Mouse (Mus musculus) hindbrain, embryonic 13.5 days (tissue): ENCODE data around the gene Rab17. TPM values are rescaled to one million over a fixed set of nuclear protein-coding genes. Genes with fewer than 3 reads are reported as not detected.

Experiments
- ATAC-seq: fragments of 200-750 bp; cut with Nextera tagmentation; 2 replicates; pipeline ENCODE4 v1.8.0; 2017; ENCODE audit warnings: moderate TSS enrichment; ENCODE audit not compliant: low FRiP score
- H3K27ac ChIP-seq: fragments of 300-500 bp; sonication (generic); 2 replicates; pipeline ENCODE4 v1.5.1; 2015; ENCODE audit warnings: inconsistent platforms, mild to moderate bottlenecking, moderate library complexity
- H3K27me3 ChIP-seq: fragments of 300-500 bp; sonication (generic); 2 replicates; pipeline ENCODE4 v1.6.1; 2015; ENCODE audit warnings: mild to moderate bottlenecking, inconsistent platforms
- H3K36me3 ChIP-seq: fragments of 300-500 bp; sonication (generic); 2 replicates; pipeline ENCODE4 v1.6.1; 2015; ENCODE audit warnings: mild to moderate bottlenecking, inconsistent platforms
- H3K4me1 ChIP-seq: fragments of 300-500 bp; sonication (generic); replicated peaks from 2 replicates; pipeline ENCODE4 v1.6.1; 2015; ENCODE audit warnings: inconsistent platforms
- H3K4me2 ChIP-seq: fragments of 300-500 bp; sonication (generic); 2 replicates; pipeline ENCODE4 v1.6.1; 2015; ENCODE audit warnings: inconsistent platforms, mild to moderate bottlenecking, moderate library complexity
- H3K4me3 ChIP-seq: fragments of 300-500 bp; sonication (generic); 2 replicates; pipeline ENCODE4 v1.5.1; 2015; ENCODE audit warnings: mild to moderate bottlenecking, inconsistent platforms
- H3K9ac ChIP-seq: fragments of 300-500 bp; sonication (generic); 2 replicates; pipeline ENCODE4 v1.6.1; 2015; ENCODE audit warnings: mild to moderate bottlenecking, inconsistent platforms
- H3K9me3 ChIP-seq: fragments of 300-500 bp; sonication (generic); 2 replicates; pipeline ENCODE4 v1.6.1; 2016; ENCODE audit warnings: inconsistent platforms
- WGBS: fragments of 180-500 bp; shearing (Covaris S2); methylation state at CpG from one replicate; pipeline ENCODE4 v1.1.7; 2015; 5-methylcytosine and 5-hydroxymethylcytosine counted together
- polyA plus RNA-seq: library from polyadenylated mRNA; unstranded; fragments of >200 nt; fragmentation: Nextera tagmentation; extraction: Ambion mirVana; gene quantifications from 2 replicates; pipeline ENCODE4 v1.2.1, GENCODE M21; 2015

Rab17 gene
- polyA plus RNA-seq, 1 experiment from 2014 or later: 0.55 TPM

GRCm38 (mm10) chr1:91003522-91004253 lies 34.2 kb upstream of the Rab17 start:
- Histone ChIP-seq H3K9ac (no peak overlapping the region), H3K4me1 (peaks cover 37% of the 10 kb centered on the region), H3K27me3 (no peaks in the 10 kb centered on the region), H3K4me2 (no peak overlapping the region), H3K36me3 (no peaks in the 10 kb centered on the region), H3K4me3 (no peak overlapping the region), H3K9me3 (no peaks in the 10 kb centered on the region), H3K27ac (no peak overlapping the region)
- WGBS: 89% methylated on average over 8 of the region's 8 CpGs
- ATAC-seq: no peak

DNA sequence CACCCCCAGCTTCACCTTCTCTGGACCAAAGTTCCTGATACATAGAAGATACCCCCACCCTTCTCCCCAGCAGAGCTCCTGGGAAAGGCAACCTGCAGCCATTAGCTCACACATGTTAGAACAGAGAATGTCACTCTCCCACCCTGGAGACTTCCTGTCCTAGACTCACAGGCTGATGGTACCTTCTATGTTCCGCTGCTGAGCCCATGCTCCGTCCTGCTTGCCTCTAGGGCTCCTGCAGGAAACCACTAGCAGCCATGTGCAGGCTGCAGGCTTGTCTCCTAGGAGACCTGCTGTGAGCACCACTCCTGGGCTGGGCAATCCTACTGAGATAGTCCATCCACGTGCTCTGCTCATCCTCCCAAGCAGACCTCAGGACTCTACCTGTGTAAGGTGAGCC lies 33.2 kb upstream of the Rab17 start:
- Histone ChIP-seq H3K4me3 (no peak overlapping the region), H3K4me2 (no peak overlapping the region), H3K9me3 (no peaks in the 10 kb centered on the region), H3K9ac (no peak overlapping the region), H3K36me3 (no peaks in the 10 kb centered on the region), H3K27ac (no peak overlapping the region), H3K27me3 (no peaks in the 10 kb centered on the region), H3K4me1 (peaks cover 32% of the 10 kb centered on the region)
- no peak for ATAC-seq
- 79% methylated on average over 3 of the region's 3 CpGs for WGBS

- WGBS: 86% methylated on average over 3 of the region's 3 CpGs
- Histone ChIP-seq H3K27me3 (no peaks in the 10 kb centered on the region), H3K4me2 (no peak overlapping the region), H3K36me3 (no peaks in the 10 kb centered on the region), H3K4me3 (no peak overlapping the region), H3K4me1 (peaks cover 32% of the 10 kb centered on the region), H3K9me3 (no peaks in the 10 kb centered on the region), H3K27ac (no peak overlapping the region), H3K9ac (no peak overlapping the region)
- ATAC-seq: no peak
Measured at GRCm38 (mm10) chr1:91001871-91002539, 32.5 kb upstream of the Rab17 start.

- 90% methylated on average over 3 of the region's 3 CpGs for WGBS
- peak overlapping the region; percentile 85; the same call in 1 of the 2 replicates for H3K4me2 ChIP-seq
- ATAC-seq: no peak
Measured at GRCm38 (mm10) chr1:91001101-91001500, 31.6 kb upstream of the Rab17 start.

DNA sequence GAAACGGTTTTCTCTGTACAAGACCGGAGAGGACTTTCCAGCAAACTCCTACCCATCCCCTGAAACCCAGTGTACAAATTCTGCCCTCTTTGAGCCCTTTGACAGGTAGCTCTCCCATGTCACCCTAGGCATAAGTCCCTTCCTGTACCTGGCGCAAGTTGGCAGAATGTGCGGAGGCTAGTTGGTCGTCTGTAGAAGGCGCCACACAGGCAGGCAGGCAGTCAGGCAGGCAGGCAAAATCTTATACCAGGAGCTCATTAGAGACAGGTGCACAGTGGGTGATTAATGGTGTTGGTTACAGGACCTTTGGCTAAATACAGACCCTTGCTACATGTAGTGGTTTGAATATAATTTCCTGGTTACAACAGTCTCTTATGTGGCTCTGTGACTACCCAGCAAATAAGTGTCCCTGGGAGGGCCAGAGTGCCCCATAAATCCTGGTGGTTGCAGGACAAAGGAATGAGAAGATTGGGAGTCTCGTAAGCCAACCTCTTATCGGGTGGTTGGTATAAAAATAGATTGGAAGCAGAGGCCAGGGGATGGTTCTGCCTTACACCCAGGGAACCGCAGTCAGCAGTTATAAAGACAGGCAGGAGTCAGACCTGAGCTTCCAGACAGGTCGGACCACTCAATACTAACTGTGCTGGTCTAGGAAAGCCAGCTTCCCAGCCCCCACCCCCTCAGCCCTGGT lies 30.6 kb upstream of the Rab17 start:
- H3K4me2 ChIP-seq: peak overlapping the region; percentile 85
- no peaks in the 10 kb centered on the region for H3K27me3 ChIP-seq
- no peaks in the 10 kb centered on the region for H3K36me3 ChIP-seq
- 74% methylated on average over 10 of the region's 10 CpGs for WGBS
- H3K27ac ChIP-seq: peak overlapping the region; percentile 5; the same call in 1 of the 2 replicates
- H3K4me1 ChIP-seq: peaks cover 32% of the 10 kb centered on the region
- peak overlapping the region; percentile 83 for H3K4me3 ChIP-seq
- H3K9ac ChIP-seq: peak overlapping the region; percentile 87; the same call in 1 of the 2 replicates
- no peak for ATAC-seq
- no peaks in the 10 kb centered on the region for H3K9me3 ChIP-seq

More at GRCm38 (mm10) chr1:91001101-91001500, 31.6 kb upstream of the Rab17 start:
- no peaks in the 10 kb centered on the region for H3K27me3 ChIP-seq
- H3K9me3 ChIP-seq: no peaks in the 10 kb centered on the region
- H3K27ac ChIP-seq: no peak overlapping the region
- H3K9ac ChIP-seq: no peak overlapping the region
- no peaks in the 10 kb centered on the region for H3K36me3 ChIP-seq
- peaks cover 32% of the 10 kb centered on the region for H3K4me1 ChIP-seq
- H3K4me3 ChIP-seq: no peak overlapping the region

DNA sequence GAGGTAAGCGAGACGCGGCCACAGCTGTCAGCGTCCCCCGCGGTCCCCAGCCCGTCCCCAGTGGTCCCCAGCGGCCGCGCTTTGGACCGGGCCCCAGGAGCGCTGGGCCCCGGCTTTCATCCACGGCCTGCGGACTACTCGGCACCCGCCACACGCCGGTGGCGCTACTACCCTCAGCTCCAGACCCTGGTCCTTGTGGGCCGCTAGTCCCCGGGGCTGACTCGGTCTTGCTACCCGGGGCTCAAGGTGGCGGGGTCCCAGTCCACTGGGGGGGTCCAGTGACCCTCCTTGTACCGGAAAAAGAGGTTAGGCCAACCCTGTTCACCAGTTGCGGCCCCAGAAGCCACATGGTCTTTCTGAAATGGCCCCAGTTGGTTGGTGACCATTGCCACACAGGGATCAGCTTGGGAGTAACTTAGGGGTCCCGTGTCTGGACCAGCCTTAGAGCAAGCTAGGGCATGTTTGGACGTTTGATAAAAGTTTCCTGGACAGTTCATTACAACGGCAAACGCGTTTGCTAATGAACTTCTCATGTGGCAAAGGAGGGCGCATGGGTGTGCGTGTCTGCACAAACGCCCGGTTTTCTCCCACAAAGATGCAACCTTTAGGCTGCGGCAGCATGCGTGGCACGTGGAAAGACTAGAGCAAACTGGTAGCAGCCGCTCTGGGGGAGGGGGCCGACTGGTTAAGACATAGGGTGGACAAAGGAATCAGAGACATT lies 29.6 kb upstream of the Rab17 start:
- Histone ChIP-seq H3K27ac (peak overlapping the region; percentile 78), H3K4me3 (peak overlapping the region; percentile 83), H3K4me2 (peak overlapping the region; percentile 85), H3K9ac (peak overlapping the region; percentile 87), H3K36me3 (no peaks in the 10 kb centered on the region), H3K4me1 (peaks cover 32% of the 10 kb centered on the region), H3K9me3 (no peaks in the 10 kb centered on the region), H3K27me3 (no peaks in the 10 kb centered on the region)
- 2% methylated on average over 36 of the region's 41 CpGs for WGBS
- peak; percentile 70 for ATAC-seq

- H3K36me3 ChIP-seq: no peaks in the 10 kb centered on the region
- H3K9ac ChIP-seq: peak within 1 kb of the TSS; percentile 87
- no peaks in the 10 kb centered on the region for H3K9me3 ChIP-seq
- H3K4me1 ChIP-seq: peaks cover 32% of the 10 kb centered on the region
- ATAC-seq: peak; percentile 85
- peak within 1 kb of the TSS; percentile 85 for H3K4me2 ChIP-seq
- no peaks in the 10 kb centered on the region for H3K27me3 ChIP-seq
- peak within 1 kb of the TSS; percentile 78 for H3K27ac ChIP-seq
- H3K4me3 ChIP-seq: peak within 1 kb of the TSS; percentile 83
- WGBS: 2% methylated on average over 59 of the region's 59 CpGs
Measured at GRCm38 (mm10) chr1:90998268-90998890, 28.9 kb upstream of the Rab17 start, which contains the start of gene Lrrfip1. Lrrfip1 (plus strand) TSS chr1:90998737.

GRCm38 (mm10) chr1:90997641-90998040 lies 28.2 kb upstream of the Rab17 start:
- whole genome bisulfite sequencing: 85% methylated on average over 5 of the region's 5 CpGs

GRCm38 (mm10) chr1:90997136-90997535 lies 27.7 kb upstream of the Rab17 start:
- no peak for ATAC-seq
- Histone ChIP-seq H3K27me3 (no peaks in the 10 kb centered on the region), H3K9me3 (no peaks in the 10 kb centered on the region), H3K9ac (no peak overlapping the region), H3K4me1 (peaks cover 31% of the 10 kb centered on the region), H3K4me2 (no peak overlapping the region), H3K4me3 (no peak overlapping the region), H3K36me3 (no peaks in the 10 kb centered on the region), H3K27ac (no peak overlapping the region)
- WGBS: 83% methylated on average over 4 of the region's 4 CpGs

More at GRCm38 (mm10) chr1:90997641-90998040, 28.2 kb upstream of the Rab17 start:
- no peaks in the 10 kb centered on the region for H3K9me3 ChIP-seq
- H3K36me3 ChIP-seq: no peaks in the 10 kb centered on the region
- H3K27ac ChIP-seq: no peak overlapping the region
- H3K4me3 ChIP-seq: no peak overlapping the region
- peaks cover 32% of the 10 kb centered on the region for H3K4me1 ChIP-seq
- H3K27me3 ChIP-seq: no peaks in the 10 kb centered on the region
- H3K9ac ChIP-seq: no peak overlapping the region
- peak overlapping the region; percentile 85 for H3K4me2 ChIP-seq
- no peak for ATAC-seq

GRCm38 (mm10) chr1:90995916-90996315 lies 26.5 kb upstream of the Rab17 start:
- no peak overlapping the region for H3K9ac ChIP-seq
- ATAC-seq: no peak

GRCm38 (mm10) chr1:90981346-90981745 lies 11.9 kb upstream of the Rab17 start:
- Histone ChIP-seq H3K4me2 (no peak overlapping the region), H3K27me3 (no peaks in the 10 kb centered on the region), H3K4me3 (no peak overlapping the region), H3K36me3 (no peaks in the 10 kb centered on the region), H3K4me1 (peaks cover under 1% of the 10 kb centered on the region; the same call in 1 of the 2 replicates), H3K27ac (no peak overlapping the region), H3K9me3 (no peaks in the 10 kb centered on the region), H3K9ac (no peak overlapping the region)
- 74% methylated on average over 3 of the region's 3 CpGs for WGBS
- ATAC-seq: no peak

More at GRCm38 (mm10) chr1:90995916-90996315, 26.5 kb upstream of the Rab17 start:
- Histone ChIP-seq H3K27ac (no peak overlapping the region), H3K4me3 (no peak overlapping the region), H3K27me3 (no peaks in the 10 kb centered on the region), H3K36me3 (no peaks in the 10 kb centered on the region), H3K9me3 (no peaks in the 10 kb centered on the region), H3K4me2 (no peak overlapping the region), H3K4me1 (peaks cover 21% of the 10 kb centered on the region)
- WGBS: 91% methylated on average over 1 of the region's 1 CpGs
